Mouse (Mus musculus) heart, embryonic 11.5 days (tissue): ENCODE measurements around the gene Fgf22. TPM values are rescaled to one million over a fixed set of nuclear protein-coding genes. Genes with fewer than 3 reads are reported as not detected.

Source experiments
- ATAC-seq: fragments of 200-750 bp; cut with Nextera tagmentation; replicated peaks from 2 replicates; pipeline ENCODE4 v1.8.0; 2017; ENCODE audit warnings: moderate library complexity; ENCODE audit not compliant: insufficient number of reproducible peaks, low FRiP score, low TSS enrichment
- H3K27ac ChIP-seq: fragments of 300-500 bp; sonication (generic); 2 replicates; pipeline ENCODE4 v1.5.1; 2014; ENCODE audit warnings: mild to moderate bottlenecking, low read depth, low read length
- H3K27me3 ChIP-seq: fragments of 300-500 bp; sonication (generic); 2 replicates; pipeline ENCODE4 v1.6.1; 2014; ENCODE audit warnings: mild to moderate bottlenecking, low read length, mixed read lengths; ENCODE audit not compliant: control insufficient read depth, insufficient read depth
- H3K36me3 ChIP-seq: fragments of 300-500 bp; sonication (generic); 2 replicates; pipeline ENCODE4 v1.6.1; 2014; ENCODE audit warnings: mild to moderate bottlenecking, low read length, moderate library complexity, mixed read lengths; ENCODE audit not compliant: control insufficient read depth, insufficient read depth
- H3K4me1 ChIP-seq: fragments of 300-500 bp; sonication (generic); 2 replicates; pipeline ENCODE4 v1.6.1; 2014; ENCODE audit warnings: low read length; ENCODE audit not compliant: control insufficient read depth, insufficient read depth
- H3K4me2 ChIP-seq: fragments of 300-500 bp; sonication (generic); 2 replicates; pipeline ENCODE4 v1.6.1; 2014; ENCODE audit warnings: mild to moderate bottlenecking, moderate library complexity
- H3K4me3 ChIP-seq: fragments of 300-500 bp; sonication (generic); 2 replicates; pipeline ENCODE4 v1.5.1; 2014; ENCODE audit warnings: low read depth, low read length
- H3K9ac ChIP-seq: fragments of 300-500 bp; sonication (generic); 2 replicates; pipeline ENCODE4 v1.6.1; 2014; ENCODE audit warnings: mild to moderate bottlenecking, low read depth, low read length, moderate library complexity
- H3K9me3 ChIP-seq: fragments of 300-500 bp; sonication (generic); replicated peaks from 2 replicates; pipeline ENCODE4 v1.6.1; 2016; ENCODE audit warnings: low read length; ENCODE audit not compliant: control insufficient read depth
- WGBS: fragments of 180-500 bp; shearing (Covaris S2); extraction: QIAGEN DNeasy Blood & Tissue Kit; methylation state at CpG from one replicate; pipeline ENCODE4 v1.1.7; 2014; ENCODE audit not compliant: insufficient replicate concordance; 5-methylcytosine and 5-hydroxymethylcytosine counted together
- polyA plus RNA-seq: library from polyadenylated mRNA; unstranded; fragments of >200 nt; fragmentation: Nextera tagmentation; extraction: Ambion mirVana; gene quantifications from 2 replicates; pipeline ENCODE4 v1.2.1, GENCODE M21; 2014

Gene Fgf22
- polyA plus RNA-seq, 1 experiment from 2014 or later = 0.26 TPM

DNA sequence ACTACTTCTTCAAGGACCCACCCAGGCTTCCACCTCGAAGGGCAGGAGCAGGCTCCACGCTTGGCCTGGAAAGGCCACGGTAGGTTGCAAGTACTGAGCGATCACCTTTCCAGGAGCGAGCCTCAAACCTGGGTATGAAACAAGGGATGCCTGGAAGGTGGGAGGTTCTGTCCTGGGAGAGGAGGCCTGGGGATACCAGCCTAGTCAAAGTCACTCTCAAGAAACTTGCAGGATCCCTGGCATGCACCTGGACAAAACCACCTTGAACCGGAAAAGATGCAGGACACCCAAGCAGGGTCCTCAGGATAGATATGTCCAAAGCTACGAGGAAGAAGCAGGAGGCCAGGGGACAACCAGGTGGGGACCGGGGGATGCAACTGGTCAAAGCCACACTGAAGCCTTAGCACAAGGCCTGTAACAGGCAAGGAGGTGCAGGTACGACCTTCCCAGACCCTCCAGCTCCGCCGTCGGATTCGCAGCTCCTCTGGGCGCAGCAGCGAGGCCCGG, 11.2 kb downstream of the Fgf22 start:
- no peak; the same call in 1 of the 2 replicates for ATAC-seq
- Histone ChIP-seq H3K36me3 (peaks cover 14% of the 10 kb centered on the region), H3K4me2 (peak overlapping the region; percentile 96), H3K27me3 (peaks cover 3% of the 10 kb centered on the region; the same call in 1 of the 2 replicates), H3K9me3 (no peaks in the 10 kb centered on the region), H3K4me1 (peaks cover 35% of the 10 kb centered on the region), H3K27ac (peak overlapping the region; percentile 92), H3K4me3 (peak overlapping the region; percentile 92), H3K9ac (peak overlapping the region; percentile 92)
- whole genome bisulfite sequencing = 6% methylated on average over 16 of the region's 16 CpGs

GRCm38 (mm10) chr10:79766508-79767325, 11.8 kb downstream of the Fgf22 start, which contains the start of gene Rnf126:
Gene Rnf126, minus strand, starts transcription at chr10:79766952.
- WGBS = under 1% methylated on average over 92 of the region's 101 CpGs
- H3K36me3 ChIP-seq = peaks cover 7% of the 10 kb centered on the region
- peak within 1 kb of the TSS; percentile 92 for H3K9ac ChIP-seq
- peaks cover 35% of the 10 kb centered on the region for H3K4me1 ChIP-seq
- H3K27ac ChIP-seq = peak within 1 kb of the TSS; percentile 92
- no peaks in the 10 kb centered on the region for H3K9me3 ChIP-seq
- peak within 1 kb of the TSS; percentile 96 for H3K4me2 ChIP-seq
- ATAC-seq = peak; percentile 92
- peak within 1 kb of the TSS; percentile 92 for H3K4me3 ChIP-seq
- H3K27me3 ChIP-seq = peaks cover 3% of the 10 kb centered on the region; the same call in 1 of the 2 replicates

GRCm38 (mm10) chr10:79767372-79768244, 12.7 kb downstream of the Fgf22 start:
- Histone ChIP-seq H3K4me1 (peaks cover 35% of the 10 kb centered on the region), H3K36me3 (no peaks in the 10 kb centered on the region), H3K27ac (peak overlapping the region; percentile 65), H3K9me3 (peaks cover 3% of the 10 kb centered on the region; the same call in 1 of the 2 replicates), H3K27me3 (peaks cover 4% of the 10 kb centered on the region; the same call in 1 of the 2 replicates), H3K4me3 (peak overlapping the region; percentile 92), H3K9ac (peak overlapping the region; percentile 58; the same call in 1 of the 2 replicates), H3K4me2 (peak overlapping the region; percentile 96)
- ATAC-seq = peak; percentile 62
- 11% methylated on average over 40 of the region's 40 CpGs for WGBS

GRCm38 (mm10) chr10:79768400-79768799, 13.5 kb downstream of the Fgf22 start:
- H3K27me3 ChIP-seq = peaks cover 6% of the 10 kb centered on the region; the same call in 1 of the 2 replicates
- H3K4me3 ChIP-seq = no peak overlapping the region
- no peak overlapping the region for H3K27ac ChIP-seq
- WGBS = under 1% methylated on average over 5 of the region's 5 CpGs
- peaks cover 32% of the 10 kb centered on the region for H3K4me1 ChIP-seq
- no peak overlapping the region for H3K4me2 ChIP-seq
- ATAC-seq = no peak
- H3K36me3 ChIP-seq = no peaks in the 10 kb centered on the region
- H3K9ac ChIP-seq = no peak overlapping the region
- H3K9me3 ChIP-seq = peaks cover 3% of the 10 kb centered on the region; the same call in 1 of the 2 replicates

GRCm38 (mm10) chr10:79769329-79769728, 14.5 kb downstream of the Fgf22 start:
- no peak for ATAC-seq
- peaks cover 22% of the 10 kb centered on the region for H3K4me1 ChIP-seq
- H3K9me3 ChIP-seq = peaks cover 3% of the 10 kb centered on the region; the same call in 1 of the 2 replicates
- no peak overlapping the region for H3K9ac ChIP-seq
- H3K36me3 ChIP-seq = no peaks in the 10 kb centered on the region
- H3K4me3 ChIP-seq = no peak overlapping the region
- no peak overlapping the region for H3K27ac ChIP-seq
- no peak overlapping the region for H3K4me2 ChIP-seq
- H3K27me3 ChIP-seq = peaks cover 6% of the 10 kb centered on the region; the same call in 1 of the 2 replicates
- 62% methylated on average over 4 of the region's 4 CpGs for WGBS

GRCm38 (mm10) chr10:79772320-79772719, 17.4 kb downstream of the Fgf22 start:
- peaks cover 10% of the 10 kb centered on the region for H3K27me3 ChIP-seq
- no peak overlapping the region for H3K9ac ChIP-seq
- no peak overlapping the region for H3K4me2 ChIP-seq
- H3K27ac ChIP-seq = no peak overlapping the region
- no peak for ATAC-seq
- H3K4me1 ChIP-seq = peaks cover 11% of the 10 kb centered on the region; the same call in 1 of the 2 replicates
- H3K36me3 ChIP-seq = no peaks in the 10 kb centered on the region
- WGBS = 84% methylated on average over 3 of the region's 3 CpGs
- peaks cover 7% of the 10 kb centered on the region; the same call in 1 of the 2 replicates for H3K9me3 ChIP-seq
- H3K4me3 ChIP-seq = no peak overlapping the region

GRCm38 (mm10) chr10:79773208-79773607, 18.3 kb downstream of the Fgf22 start:
- H3K4me1 ChIP-seq = peaks cover 13% of the 10 kb centered on the region
- no peak for ATAC-seq
- no peak overlapping the region for H3K4me2 ChIP-seq
- no peak overlapping the region for H3K4me3 ChIP-seq
- H3K9me3 ChIP-seq = peaks cover 7% of the 10 kb centered on the region; the same call in 1 of the 2 replicates
- H3K27me3 ChIP-seq = peaks cover 17% of the 10 kb centered on the region
- 82% methylated on average over 2 of the region's 2 CpGs for WGBS
- H3K9ac ChIP-seq = no peak overlapping the region
- H3K27ac ChIP-seq = no peak overlapping the region
- H3K36me3 ChIP-seq = no peaks in the 10 kb centered on the region
